Mouse (Mus musculus): ENCODE measurements around the gene Ahnak.

Gene Ahnak

DNA sequence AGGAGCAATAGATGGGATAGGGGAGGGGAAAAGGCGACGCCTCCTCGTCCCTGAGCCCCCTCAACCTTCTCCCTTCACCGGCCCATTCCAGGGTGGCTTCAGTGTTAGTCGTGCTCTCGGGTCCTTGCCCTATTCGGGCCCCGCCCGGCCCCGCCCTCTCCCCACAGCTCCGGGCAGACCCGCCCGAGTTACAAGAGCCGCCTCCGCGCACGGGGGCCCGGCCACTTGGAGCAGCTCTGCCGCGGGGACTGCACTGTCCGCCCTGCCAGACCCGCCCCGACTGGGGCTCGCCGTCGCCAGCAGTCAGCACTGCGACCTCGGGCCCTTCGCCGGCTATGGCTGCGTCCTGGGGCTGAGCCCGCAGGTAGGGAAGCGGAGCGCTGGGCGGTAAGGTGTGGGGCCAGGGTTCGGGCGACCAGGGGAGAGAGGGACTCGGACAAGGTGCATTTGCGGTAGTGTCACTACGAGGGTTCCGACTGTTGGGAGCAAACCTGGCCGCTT, at the start of gene Ahnak:
TSS of gene Ahnak (plus strand) at position 219 of the 501 bp plus-strand sequence.
- no peak for DNase-seq (ENCODE audit: extremely low read depth, low read depth, low spot score)

GRCm38 (mm10) chr19:8940526-8941133, 48.5 kb upstream of the Ahnak start:
- no peak for DNase-seq (ENCODE audit: extremely low read depth, low read depth, low spot score)

GRCm38 (mm10) chr19:8941136-8941514, 48.0 kb upstream of the Ahnak start:
- no peak for DNase-seq (ENCODE audit: extremely low read depth, low read depth, low spot score)

DNA sequence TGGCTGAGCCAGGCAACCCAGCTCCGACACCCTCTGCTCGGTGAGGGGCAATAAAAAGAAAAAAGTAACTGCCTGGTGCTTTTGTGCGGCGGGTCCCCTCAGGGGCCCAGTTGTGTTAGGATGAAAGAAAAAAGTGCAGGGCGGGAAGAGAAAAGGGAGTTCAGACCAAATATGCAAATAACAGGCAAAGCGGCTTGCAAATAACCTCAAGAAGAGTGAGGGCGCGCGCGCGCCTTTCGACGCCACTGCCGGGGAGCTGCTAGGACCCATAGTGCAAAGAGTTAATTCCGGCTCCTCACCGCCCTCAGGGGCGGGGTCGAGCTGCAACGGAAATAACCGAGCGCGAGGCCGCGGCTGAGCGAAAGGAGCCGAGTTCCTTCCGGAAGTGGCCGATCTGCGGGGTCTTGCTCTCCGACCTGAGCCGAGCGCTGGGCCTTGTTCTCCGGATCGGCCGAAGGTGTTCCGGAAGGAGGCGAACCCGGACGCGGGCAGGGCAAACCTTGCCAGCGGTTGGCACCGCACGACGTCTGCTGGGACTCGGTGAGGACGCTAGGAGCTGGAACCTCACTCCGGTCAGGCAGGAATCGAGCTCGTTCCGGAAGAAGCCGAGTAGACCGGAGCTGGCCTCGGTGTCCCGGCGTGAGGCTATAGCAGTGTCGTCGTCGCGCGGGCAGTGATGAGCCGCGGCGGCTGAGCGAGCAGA, 47.4 kb upstream of the Ahnak start, which contains the start of gene Mta2:
TSS of gene Mta2 (plus strand) at position 361 of the 703 bp plus-strand sequence.
- peak; percentile 57 for DNase-seq (ENCODE audit: extremely low read depth, low read depth, low spot score)

DNA sequence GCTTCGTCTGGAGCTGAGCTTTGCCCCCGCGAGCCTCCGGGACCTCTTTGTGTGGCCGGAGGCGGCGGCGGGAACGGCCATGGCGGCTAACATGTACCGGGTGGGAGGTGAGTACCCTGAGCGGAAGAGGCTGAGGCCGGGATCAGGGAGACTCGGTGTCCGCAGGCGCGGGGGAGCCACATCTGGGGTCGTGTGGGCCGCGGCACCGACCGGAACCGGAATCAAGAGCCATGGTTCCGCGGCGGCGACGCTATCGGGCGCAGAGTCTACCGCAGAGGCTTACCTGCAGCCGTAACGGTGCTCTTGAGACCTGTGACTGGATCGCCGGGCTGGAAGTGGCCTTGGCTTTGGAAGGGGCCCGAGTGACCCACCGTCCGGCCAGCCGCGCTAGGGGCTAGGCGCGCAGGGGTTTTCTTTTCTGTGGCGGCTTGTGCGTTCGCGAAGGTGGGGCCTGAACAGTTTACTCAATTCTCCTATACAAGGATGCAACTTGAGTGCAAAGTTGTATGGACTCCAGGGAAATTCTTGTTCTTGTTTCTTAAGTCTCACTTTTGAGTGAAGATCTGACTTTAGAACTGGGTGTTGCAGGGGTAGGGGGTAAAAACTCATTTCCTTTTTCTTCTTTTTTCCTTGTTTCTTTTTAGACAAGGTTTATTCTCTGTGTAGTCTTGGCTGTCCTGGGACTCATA, 46.7 kb upstream of the Ahnak start:
- no peak for DNase-seq (ENCODE audit: extremely low read depth, low read depth, low spot score)

DNA sequence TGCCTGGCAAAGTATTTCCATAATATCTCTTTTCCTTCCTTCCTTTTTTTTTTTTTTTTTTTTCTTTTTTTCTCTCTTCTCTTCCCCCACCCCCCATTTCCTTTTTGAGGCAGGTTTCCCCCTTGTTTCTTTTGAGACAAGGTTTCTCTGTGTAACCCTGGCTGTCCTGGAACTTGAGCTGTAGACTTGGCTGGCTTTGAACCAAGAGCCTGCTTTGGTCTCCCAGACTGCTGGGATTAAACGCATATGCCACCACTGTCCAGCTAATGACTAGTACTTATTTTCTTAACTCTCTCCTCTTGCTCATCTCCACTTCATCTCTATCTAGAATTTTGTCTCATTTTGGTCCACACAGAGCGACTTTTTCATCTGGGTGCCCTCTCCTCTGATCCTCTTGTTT, 46.0 kb upstream of the Ahnak start:
- DNase-seq (ENCODE audit: extremely low read depth, low read depth, low spot score), result no peak

- peak; percentile 61 for DNase-seq (ENCODE audit: extremely low read depth, low read depth, low spot score)
These were observed 45.0 kb upstream of the Ahnak start for GRCm38 (mm10) chr19:8944062-8944461.

DNA sequence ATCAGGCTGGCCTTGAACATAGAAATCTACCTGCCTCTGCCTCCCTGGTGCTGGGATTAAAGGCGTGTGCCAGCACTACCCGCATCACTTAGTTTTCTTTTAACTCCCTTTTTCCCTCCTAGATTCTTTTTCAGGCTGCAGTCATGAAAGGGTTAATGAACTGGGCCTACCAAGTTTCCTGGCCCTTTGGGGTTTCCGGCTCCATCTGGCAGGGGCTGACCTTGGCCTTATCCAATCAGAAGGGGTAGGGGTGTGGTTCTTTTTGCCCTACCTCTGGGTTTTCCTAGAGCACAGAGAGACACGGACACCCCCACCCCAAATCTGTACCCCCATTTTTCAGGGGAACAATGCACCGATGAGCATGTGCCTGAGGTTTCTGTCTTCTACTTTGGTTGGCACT, 44.3 kb upstream of the Ahnak start:
- DNase-seq (ENCODE audit: extremely low read depth, low read depth, low spot score), result no peak

DNA sequence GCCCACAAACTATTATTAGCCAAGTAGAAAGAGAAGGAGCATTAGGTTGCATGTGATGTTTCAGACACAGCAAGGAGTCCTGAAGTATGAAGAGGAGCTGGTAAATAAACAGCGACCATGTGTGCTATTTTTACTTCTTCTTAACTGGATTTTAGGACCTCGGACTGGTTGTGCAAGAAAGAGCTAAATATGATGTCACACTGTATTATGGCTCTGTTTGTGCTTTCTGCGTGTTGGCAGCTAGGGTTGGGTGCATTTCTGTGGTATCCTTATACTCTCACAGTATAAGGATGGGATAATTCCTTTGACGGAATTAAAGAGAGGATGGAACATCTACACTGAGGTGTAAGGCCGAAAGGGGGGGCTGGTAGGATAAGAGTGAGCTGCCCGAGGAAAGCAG, 43.8 kb upstream of the Ahnak start:
- no peak for DNase-seq (ENCODE audit: extremely low read depth, low read depth, low spot score)

DNA sequence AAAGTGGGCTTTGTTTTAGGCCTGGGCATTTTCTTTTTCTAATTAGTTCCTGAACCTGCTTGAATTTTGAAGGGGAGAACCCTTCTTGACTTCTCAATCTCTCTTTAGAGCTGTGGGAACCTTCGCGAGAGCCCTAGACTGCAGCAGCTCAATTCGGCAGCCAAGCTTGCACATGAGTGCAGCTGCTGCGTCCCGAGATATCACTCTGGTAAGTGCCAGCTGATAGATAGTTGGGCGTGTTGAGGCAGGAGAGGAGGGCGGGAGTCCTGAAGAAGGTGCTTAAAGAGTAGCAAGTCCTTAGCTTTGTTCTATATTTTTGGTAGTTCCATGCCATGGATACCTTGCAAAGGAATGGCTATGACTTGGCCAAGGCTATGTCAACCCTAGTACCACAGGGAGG, 42.2 kb upstream of the Ahnak start:
- no peak for DNase-seq (ENCODE audit: extremely low read depth, low read depth, low spot score)

GRCm38 (mm10) chr19:8950190-8950589, 38.9 kb upstream of the Ahnak start:
- no peak for DNase-seq (ENCODE audit: extremely low read depth, low read depth, low spot score)

DNA sequence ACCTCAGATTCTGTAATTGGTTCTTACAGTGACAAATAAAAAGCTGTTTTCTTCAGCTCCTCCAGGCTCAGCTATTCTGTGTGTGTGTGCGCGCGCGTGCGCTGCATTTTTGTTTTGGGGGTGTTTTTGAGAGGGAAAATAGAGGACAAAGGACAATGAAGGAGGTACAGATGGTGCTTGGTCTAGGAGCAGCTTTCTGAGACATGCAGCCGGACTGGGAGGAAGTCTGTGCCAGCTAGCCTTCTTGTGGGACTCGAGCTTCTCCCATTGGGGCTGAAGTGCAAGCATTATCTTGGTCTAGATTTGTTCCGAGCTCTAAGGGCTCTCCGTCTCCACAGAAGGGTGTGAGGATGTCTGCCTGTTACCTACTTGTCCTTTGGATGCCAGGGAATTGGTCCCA, 36.8 kb upstream of the Ahnak start:
- no peak for DNase-seq (ENCODE audit: extremely low read depth, low read depth, low spot score)

DNA sequence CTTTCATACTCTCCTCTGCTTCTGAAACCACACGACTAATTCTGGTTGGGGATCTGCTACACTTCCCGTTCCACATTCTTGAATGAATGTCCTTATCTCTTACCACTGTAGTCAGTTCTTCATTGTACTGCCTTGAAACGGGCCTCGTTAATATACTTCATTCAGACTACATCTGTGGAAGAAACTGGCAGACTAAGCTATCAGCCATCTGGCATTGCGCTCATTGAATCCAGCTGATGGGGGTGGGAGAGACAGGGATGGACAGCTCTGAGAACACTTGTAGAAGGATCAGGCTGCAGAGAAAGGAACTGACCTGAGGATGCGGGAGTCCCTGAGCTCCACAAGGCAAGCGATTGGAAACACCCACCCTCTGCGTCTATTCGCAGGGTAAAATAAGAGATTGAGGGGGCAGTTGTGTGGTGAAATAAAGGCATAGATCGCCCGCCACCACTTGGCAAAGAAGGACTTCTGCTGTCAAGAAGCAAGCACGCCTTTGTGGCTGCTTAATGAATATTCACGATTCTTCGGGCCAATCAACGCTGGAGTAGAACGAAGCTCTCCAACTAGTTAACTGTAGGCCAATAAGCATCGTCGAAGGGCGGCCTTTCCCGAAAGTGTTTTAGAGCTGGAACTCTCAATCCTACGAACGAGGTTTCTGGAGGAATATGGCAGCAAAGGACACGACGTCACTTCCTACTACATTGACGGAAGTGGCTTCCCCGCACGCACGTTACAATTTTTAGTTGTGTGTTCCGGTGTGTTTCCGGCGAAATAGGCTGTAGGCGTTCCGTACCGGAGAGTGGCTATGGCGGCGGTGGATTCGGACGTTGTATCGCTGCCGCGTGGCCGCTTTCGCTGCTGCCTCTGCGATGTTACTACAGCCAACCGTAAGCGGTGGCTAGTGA, 35.7 kb upstream of the Ahnak start, which contains the start of gene Tut1:
TSS of gene Tut1 (plus strand) at position 713 of the 905 bp plus-strand sequence.
- peak; percentile 93 for DNase-seq (ENCODE audit: extremely low read depth, low read depth, low spot score)

- DNase-seq (ENCODE audit: extremely low read depth, low read depth, low spot score), result no peak
These were observed 34.9 kb upstream of the Ahnak start for GRCm38 (mm10) chr19:8954171-8954570.

DNA sequence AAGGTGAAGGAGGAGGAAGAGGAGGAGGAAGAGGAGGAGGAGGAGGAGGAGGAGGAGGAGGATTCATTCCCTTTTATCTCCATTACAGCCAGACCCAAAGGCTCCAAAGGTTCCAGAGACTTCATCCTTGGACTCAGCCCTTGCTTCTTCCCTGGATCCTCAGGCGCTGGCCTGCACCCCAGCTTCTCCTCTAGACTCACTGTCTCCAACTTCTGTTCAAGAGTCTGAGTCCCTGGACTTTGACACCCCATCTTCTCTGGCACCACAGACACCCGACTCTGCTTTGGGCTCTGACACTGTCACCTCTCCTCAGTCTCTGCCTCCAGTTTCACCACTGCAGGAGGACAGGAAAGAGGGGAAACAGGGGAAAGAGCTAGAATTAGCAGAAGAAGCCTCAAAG, 26.8 kb upstream of the Ahnak start:
- no peak for DNase-seq (ENCODE audit: extremely low read depth, low read depth, low spot score)

GRCm38 (mm10) chr19:8965075-8965474, 24.0 kb upstream of the Ahnak start:
- no peak for DNase-seq (ENCODE audit: extremely low read depth, low read depth, low spot score)

- DNase-seq (ENCODE audit: extremely low read depth, low read depth, low spot score), result no peak
These were observed 23.3 kb upstream of the Ahnak start for GRCm38 (mm10) chr19:8965771-8966170.

- DNase-seq (ENCODE audit: extremely low read depth, low read depth, low spot score), result no peak
These were observed 22.9 kb upstream of the Ahnak start for GRCm38 (mm10) chr19:8966198-8966589.

GRCm38 (mm10) chr19:8966590-8967372, 22.3 kb upstream of the Ahnak start, which contains the start of gene Eef1g:
TSS of gene Eef1g (plus strand) at chr19:8967041.
- peak; percentile 91 for DNase-seq (ENCODE audit: extremely low read depth, low read depth, low spot score)

DNA sequence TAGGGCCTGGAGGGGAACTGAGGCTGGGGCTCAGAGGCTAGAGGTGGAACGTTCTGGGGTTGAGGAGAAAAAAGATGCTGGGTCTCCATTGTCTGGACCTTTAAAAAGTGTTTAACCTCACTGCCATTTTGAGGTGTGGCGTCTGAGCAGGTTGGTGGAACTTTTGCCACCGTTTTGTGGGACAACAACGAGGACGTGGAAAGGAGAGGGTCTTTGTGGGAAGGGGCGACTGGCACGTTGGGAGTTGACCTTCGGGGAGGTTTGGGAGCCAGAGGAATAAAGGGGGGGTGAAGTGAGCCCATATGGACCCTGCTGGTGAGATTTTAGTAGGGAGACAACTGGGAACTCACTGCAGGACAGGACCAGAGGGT, 21.7 kb upstream of the Ahnak start:
- no peak for DNase-seq (ENCODE audit: extremely low read depth, low read depth, low spot score)
